Mouse (Mus musculus): ENCODE results near the gene Lmo3. TPM values are rescaled to one million over a fixed set of nuclear protein-coding genes. Genes with fewer than 3 reads are reported as not detected.

Lmo3 gene
- 90.2 and 106 TPM in 2 replicates for polyA plus RNA-seq (2012; rRNA removed)

GRCm38 (mm10) chr6:138581734-138582505, at the start of gene Lmo3:
TSS of gene Lmo3 (minus strand) at chr6:138581968.

Other genes starting within 250 kb of the Lmo3 start
- 0.24 and 0.25 TPM in 2 replicates for gene Igbp1b, start 76.6 kb upstream of the Lmo3 start, polyA plus RNA-seq (2012; rRNA removed)

All from central nervous system, embryonic 14 days (tissue).